Mouse (Mus musculus): ENCODE data around the gene Snorc. TPM values are rescaled to one million over a fixed set of nuclear protein-coding genes. Genes with fewer than 3 reads are reported as not detected.

Snorc gene
- not detected for total RNA-seq (2023)

GRCm38 (mm10) chr1:87469971-87470370 is at the start of gene Snorc:
TSS of gene Snorc (plus strand) at chr1:87470271.

GRCm38 (mm10) chr1:87509561-87510165 is 39.6 kb downstream of the Snorc start, which contains the start of gene Neu2:
TSS of gene Neu2 (plus strand) at chr1:87509889.

Other genes starting within 250 kb of the Snorc start
- 0.31 TPM for gene Efhd1, start 205.9 kb upstream of the Snorc start, total RNA-seq (2023)
- 120 TPM for gene Gigyf2, start 143.3 kb upstream of the Snorc start, total RNA-seq (2023)
- gene Kcnj13, start 75.5 kb upstream of the Snorc start, total RNA-seq (2023), result not detected
- gene Neu2, start 39.6 kb downstream of the Snorc start, total RNA-seq (2023), result not detected
- not detected for gene Ngef, start 103.6 kb downstream of the Snorc start, total RNA-seq (2023)
- gene Inpp5d, start 150.0 kb downstream of the Snorc start, total RNA-seq (2023), result 223 TPM